Mouse (Mus musculus): ENCODE data around the gene St5. TPM values are rescaled to one million over a fixed set of nuclear protein-coding genes. Genes with fewer than 3 reads are reported as not detected.

The St5 gene
- polyA plus RNA-seq, 1 experiment from 2014 or later = 11.4 TPM

GRCm38 (mm10) chr7:109613531-109614021, 89.8 kb downstream of the St5 start:
- Histone ChIP-seq H3K9me3 (no peaks in the 10 kb centered on the region), H3K9ac (replicated peaks) (no peak overlapping the region), H3K4me2 (replicated peaks) (no peak overlapping the region), H3K27ac (replicated peaks) (no peak overlapping the region), H3K4me3 (no peak overlapping the region), H3K4me1 (peaks cover 46% of the 10 kb centered on the region), H3K36me3 (no peaks in the 10 kb centered on the region), H3K27me3 (no peaks in the 10 kb centered on the region)
- 57% methylated on average over 5 of the region's 5 CpGs for WGBS
- no peak for ATAC-seq (replicated peaks)

DNA sequence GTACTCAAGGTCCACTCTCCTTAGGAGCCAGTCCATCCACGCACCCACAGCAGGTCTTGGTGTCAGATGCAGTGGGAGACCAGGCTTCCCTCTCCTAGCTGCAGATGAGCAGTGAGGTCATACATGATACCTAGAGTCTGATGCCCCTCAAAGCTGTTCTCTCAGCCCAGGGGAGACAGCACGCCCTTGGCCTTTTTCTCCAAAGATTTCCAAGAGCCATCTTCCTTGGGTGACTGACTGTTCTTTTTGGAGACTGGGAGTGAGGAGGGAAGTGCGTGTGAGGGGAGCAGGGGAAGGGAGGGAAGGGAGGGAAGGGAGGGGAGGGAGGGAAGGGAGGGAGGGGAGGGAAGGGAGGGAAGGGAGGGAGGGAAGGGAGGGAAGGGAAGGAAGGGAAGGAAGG, 90.4 kb downstream of the St5 start:
- H3K4me3 ChIP-seq = no peak overlapping the region
- H3K9me3 ChIP-seq = no peaks in the 10 kb centered on the region
- no peak overlapping the region for H3K4me2 ChIP-seq (replicated peaks)
- WGBS = 69% methylated on average over 2 of the region's 3 CpGs
- H3K36me3 ChIP-seq = no peaks in the 10 kb centered on the region
- H3K27me3 ChIP-seq = no peaks in the 10 kb centered on the region
- no peak for ATAC-seq (replicated peaks)
- H3K4me1 ChIP-seq = peaks cover 46% of the 10 kb centered on the region
- H3K9ac ChIP-seq (replicated peaks) = no peak overlapping the region
- peak overlapping the region; percentile 65; the same call in 1 of the 2 replicates for H3K27ac ChIP-seq (replicated peaks)

DNA sequence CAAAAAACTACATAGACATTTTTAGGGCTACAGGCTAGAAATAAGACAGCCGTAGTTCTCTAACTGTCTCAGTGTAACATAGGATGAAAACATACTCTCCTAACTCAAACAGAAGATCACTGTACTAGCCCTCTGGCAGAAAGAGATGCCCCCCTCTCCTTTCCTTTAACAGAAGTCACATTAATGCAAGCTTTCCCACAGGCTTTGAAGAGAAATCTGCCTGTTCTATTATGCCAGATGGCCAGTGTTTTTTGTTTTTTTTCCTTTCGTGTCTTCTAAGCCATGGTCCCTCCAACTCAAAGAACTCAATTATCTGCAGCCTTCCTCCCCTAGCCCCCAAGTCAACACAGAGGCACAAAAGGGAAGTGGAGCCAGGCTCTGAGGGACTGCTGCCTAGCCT, 90.9 kb downstream of the St5 start:
- Histone ChIP-seq H3K4me3 (no peak overlapping the region), H3K4me1 (peaks cover 46% of the 10 kb centered on the region), H3K9ac (replicated peaks) (no peak overlapping the region), H3K36me3 (no peaks in the 10 kb centered on the region), H3K27me3 (no peaks in the 10 kb centered on the region), H3K27ac (replicated peaks) (peak overlapping the region; percentile 65; the same call in 1 of the 2 replicates), H3K9me3 (no peaks in the 10 kb centered on the region), H3K4me2 (replicated peaks) (no peak overlapping the region)
- 18% methylated on average over 2 of the region's 2 CpGs for WGBS
- no peak for ATAC-seq (replicated peaks)

DNA sequence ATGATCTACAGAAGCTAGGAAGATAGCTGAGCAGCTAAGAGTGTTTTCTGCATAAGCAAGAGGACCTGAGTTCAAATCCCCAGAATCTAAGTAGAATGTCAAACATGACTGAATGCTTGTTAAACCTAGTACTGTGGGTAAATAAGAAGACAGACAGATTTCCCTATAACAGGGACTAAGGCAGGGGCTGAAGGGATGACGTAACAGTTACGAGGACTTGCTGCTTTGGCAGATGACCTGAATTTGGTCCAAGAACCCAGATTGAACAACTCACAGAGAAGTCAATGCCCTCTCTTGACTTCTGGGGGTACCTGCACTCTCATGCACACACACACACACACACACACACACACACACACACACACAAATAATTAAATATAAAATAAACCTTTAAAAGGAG, 93.1 kb downstream of the St5 start:
- H3K27me3 ChIP-seq = no peaks in the 10 kb centered on the region
- no peak overlapping the region for H3K27ac ChIP-seq (replicated peaks)
- peaks cover 27% of the 10 kb centered on the region for H3K4me1 ChIP-seq
- no peaks in the 10 kb centered on the region for H3K9me3 ChIP-seq
- no peak overlapping the region for H3K4me3 ChIP-seq
- H3K9ac ChIP-seq (replicated peaks) = no peak overlapping the region
- H3K4me2 ChIP-seq (replicated peaks) = no peak overlapping the region
- WGBS = 78% methylated on average over 2 of the region's 2 CpGs
- no peaks in the 10 kb centered on the region for H3K36me3 ChIP-seq
- no peak for ATAC-seq (replicated peaks)

DNA sequence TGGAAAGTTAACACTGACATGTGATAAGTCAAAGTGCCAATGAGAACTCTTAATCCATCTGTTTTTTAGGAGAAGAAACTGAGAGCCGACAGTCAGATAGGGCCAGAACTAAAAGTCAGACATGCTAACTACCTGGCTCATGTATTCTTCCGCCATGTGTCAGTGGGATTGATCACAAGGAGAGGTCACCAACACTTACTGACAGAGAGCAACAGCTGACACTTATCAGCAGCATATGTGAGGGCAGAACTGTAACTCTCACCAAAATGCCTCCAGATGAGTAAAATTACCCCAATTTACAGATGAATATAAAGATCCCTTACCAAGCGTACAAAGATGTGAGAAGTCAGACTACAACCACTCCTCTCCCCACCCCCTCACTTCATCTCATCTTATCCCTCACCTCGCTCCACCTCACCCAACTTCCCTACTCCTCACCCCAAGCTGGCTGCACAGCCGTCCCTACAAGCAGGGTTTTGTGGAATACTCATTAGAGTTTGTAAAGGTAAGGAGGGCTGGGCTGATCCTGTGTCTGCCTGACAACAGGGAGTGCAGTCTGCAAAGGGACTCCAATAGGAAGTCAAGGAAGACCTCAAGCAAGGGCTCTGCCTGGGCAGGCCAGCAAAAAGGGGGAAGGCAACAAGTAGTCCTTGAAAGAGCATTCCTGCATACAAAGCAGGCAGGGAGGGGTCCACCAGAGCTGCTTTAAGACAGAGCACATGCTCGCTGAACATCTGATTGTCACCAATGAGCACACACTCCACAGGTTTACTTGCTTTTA, 93.7 kb downstream of the St5 start:
- Histone ChIP-seq H3K27ac (replicated peaks) (no peak overlapping the region), H3K4me1 (peaks cover 21% of the 10 kb centered on the region), H3K27me3 (no peaks in the 10 kb centered on the region), H3K36me3 (no peaks in the 10 kb centered on the region), H3K4me3 (no peak overlapping the region), H3K9me3 (no peaks in the 10 kb centered on the region), H3K4me2 (replicated peaks) (no peak overlapping the region), H3K9ac (replicated peaks) (no peak overlapping the region)
- ATAC-seq (replicated peaks) = no peak
- 60% methylated on average over 6 of the region's 6 CpGs for WGBS

DNA sequence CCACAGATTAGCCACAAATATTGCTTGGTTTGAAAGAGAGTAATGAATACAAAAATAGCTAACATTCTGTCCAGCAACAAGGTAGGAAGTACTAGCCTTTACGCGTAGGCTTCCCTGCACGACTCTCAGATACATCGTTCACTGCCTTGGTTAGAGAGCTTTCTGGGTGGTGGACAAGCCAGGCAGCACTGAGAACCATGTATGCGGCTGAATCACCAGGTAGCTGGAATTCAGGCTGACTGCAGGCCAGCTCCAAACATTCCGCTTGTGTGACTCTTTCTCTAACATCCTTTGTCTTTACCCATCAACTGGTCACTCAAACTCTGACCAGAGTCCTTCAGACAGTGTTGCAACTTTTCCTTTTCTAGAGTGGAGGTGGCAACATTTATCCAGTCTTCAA, 94.6 kb downstream of the St5 start:
- Histone ChIP-seq H3K27me3 (no peaks in the 10 kb centered on the region), H3K4me1 (peaks cover 18% of the 10 kb centered on the region), H3K9me3 (no peaks in the 10 kb centered on the region), H3K4me3 (no peak overlapping the region), H3K36me3 (no peaks in the 10 kb centered on the region), H3K4me2 (replicated peaks) (no peak overlapping the region), H3K9ac (replicated peaks) (no peak overlapping the region), H3K27ac (replicated peaks) (no peak overlapping the region)
- 83% methylated on average over 6 of the region's 6 CpGs for WGBS
- no peak for ATAC-seq (replicated peaks)

DNA sequence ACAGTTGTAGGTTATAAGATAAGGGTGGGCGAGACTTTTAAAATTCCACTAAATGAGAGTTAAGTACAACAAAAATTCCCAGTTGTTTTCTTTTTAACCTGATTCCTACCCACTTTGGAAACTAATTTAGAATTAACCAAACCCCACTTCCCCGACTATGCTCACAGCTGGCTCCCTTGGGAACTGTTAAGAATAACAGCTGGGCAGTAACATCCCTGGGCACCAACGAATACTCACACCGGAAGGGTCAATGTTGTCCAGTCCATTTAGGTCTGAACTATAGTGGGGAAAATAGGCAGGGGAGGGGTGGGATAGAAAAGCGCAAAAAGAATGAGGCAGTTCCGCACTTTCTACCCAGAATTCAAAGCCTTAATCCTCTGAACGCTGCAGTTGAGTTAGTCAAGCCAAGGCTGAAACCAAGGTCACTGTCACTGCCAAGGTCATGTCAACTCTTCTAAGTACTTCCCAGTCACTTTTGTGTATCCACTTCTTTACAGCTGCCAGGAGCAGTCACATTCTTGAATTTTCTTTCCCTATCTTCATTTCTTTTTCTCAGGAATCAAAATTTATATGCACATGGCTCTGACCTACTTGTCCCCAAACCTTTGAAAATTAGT, 96.3 kb downstream of the St5 start:
- no peak for ATAC-seq (replicated peaks)
- 86% methylated on average over 7 of the region's 7 CpGs for WGBS
- H3K27ac ChIP-seq (replicated peaks) = no peak overlapping the region

GRCm38 (mm10) chr7:109602562-109602961, 100.8 kb downstream of the St5 start:
- Histone ChIP-seq H3K27me3 (no peaks in the 10 kb centered on the region), H3K36me3 (no peaks in the 10 kb centered on the region), H3K4me3 (no peak overlapping the region), H3K4me2 (replicated peaks) (no peak overlapping the region), H3K27ac (replicated peaks) (no peak overlapping the region), H3K9me3 (no peaks in the 10 kb centered on the region), H3K9ac (replicated peaks) (no peak overlapping the region), H3K4me1 (no peaks in the 10 kb centered on the region)
- WGBS = 84% methylated on average over 5 of the region's 5 CpGs
- no peak for ATAC-seq (replicated peaks)

More for the DNA sequence above, 96.3 kb downstream of the St5 start:
- Histone ChIP-seq H3K36me3 (no peaks in the 10 kb centered on the region), H3K9me3 (no peaks in the 10 kb centered on the region), H3K4me1 (peaks cover 6% of the 10 kb centered on the region; the same call in 1 of the 2 replicates), H3K4me3 (no peak overlapping the region), H3K27me3 (no peaks in the 10 kb centered on the region), H3K9ac (replicated peaks) (no peak overlapping the region), H3K4me2 (replicated peaks) (no peak overlapping the region)

DNA sequence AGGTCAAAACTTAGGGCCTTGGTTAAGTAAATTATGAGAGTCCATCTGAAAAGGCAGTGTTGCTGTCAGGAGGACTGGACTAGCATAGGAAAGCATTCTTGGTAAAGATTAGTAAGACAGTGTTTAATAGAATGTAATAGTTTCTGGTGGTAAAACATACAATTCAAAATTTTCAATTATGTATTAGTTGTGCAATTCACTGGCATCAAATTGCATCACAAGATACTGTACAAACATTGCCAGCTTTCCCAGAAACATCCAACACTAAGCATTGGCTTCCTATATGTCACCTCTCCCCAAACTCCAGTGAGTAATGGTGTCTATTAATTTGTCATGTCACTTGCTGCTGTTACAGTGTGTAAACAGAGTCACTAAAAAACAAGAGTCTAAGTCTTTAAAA, 101.4 kb downstream of the St5 start:
- Histone ChIP-seq H3K4me1 (no peaks in the 10 kb centered on the region), H3K4me2 (replicated peaks) (no peak overlapping the region), H3K4me3 (no peak overlapping the region), H3K9ac (replicated peaks) (no peak overlapping the region), H3K27ac (replicated peaks) (no peak overlapping the region), H3K9me3 (no peaks in the 10 kb centered on the region), H3K36me3 (no peaks in the 10 kb centered on the region), H3K27me3 (no peaks in the 10 kb centered on the region)
- ATAC-seq (replicated peaks) = no peak

- no peak for ATAC-seq (replicated peaks)
- H3K9me3 ChIP-seq = no peaks in the 10 kb centered on the region
- no peaks in the 10 kb centered on the region for H3K4me1 ChIP-seq
- H3K9ac ChIP-seq (replicated peaks) = no peak overlapping the region
- no peak overlapping the region for H3K4me2 ChIP-seq (replicated peaks)
- no peak overlapping the region for H3K27ac ChIP-seq (replicated peaks)
- 54% methylated on average over 3 of the region's 3 CpGs for WGBS
- H3K4me3 ChIP-seq = no peak overlapping the region
- H3K36me3 ChIP-seq = no peaks in the 10 kb centered on the region
- no peaks in the 10 kb centered on the region for H3K27me3 ChIP-seq
Observed at GRCm38 (mm10) chr7:109600702-109601101, 102.7 kb downstream of the St5 start.

GRCm38 (mm10) chr7:109599998-109600397, 103.4 kb downstream of the St5 start:
- H3K4me1 ChIP-seq = no peaks in the 10 kb centered on the region
- H3K9ac ChIP-seq (replicated peaks) = no peak overlapping the region
- no peaks in the 10 kb centered on the region for H3K36me3 ChIP-seq
- ATAC-seq (replicated peaks) = no peak
- no peaks in the 10 kb centered on the region for H3K27me3 ChIP-seq
- no peak overlapping the region for H3K27ac ChIP-seq (replicated peaks)
- H3K4me3 ChIP-seq = no peak overlapping the region
- WGBS = 97% methylated on average over 4 of the region's 4 CpGs
- no peak overlapping the region for H3K4me2 ChIP-seq (replicated peaks)
- no peaks in the 10 kb centered on the region for H3K9me3 ChIP-seq

DNA sequence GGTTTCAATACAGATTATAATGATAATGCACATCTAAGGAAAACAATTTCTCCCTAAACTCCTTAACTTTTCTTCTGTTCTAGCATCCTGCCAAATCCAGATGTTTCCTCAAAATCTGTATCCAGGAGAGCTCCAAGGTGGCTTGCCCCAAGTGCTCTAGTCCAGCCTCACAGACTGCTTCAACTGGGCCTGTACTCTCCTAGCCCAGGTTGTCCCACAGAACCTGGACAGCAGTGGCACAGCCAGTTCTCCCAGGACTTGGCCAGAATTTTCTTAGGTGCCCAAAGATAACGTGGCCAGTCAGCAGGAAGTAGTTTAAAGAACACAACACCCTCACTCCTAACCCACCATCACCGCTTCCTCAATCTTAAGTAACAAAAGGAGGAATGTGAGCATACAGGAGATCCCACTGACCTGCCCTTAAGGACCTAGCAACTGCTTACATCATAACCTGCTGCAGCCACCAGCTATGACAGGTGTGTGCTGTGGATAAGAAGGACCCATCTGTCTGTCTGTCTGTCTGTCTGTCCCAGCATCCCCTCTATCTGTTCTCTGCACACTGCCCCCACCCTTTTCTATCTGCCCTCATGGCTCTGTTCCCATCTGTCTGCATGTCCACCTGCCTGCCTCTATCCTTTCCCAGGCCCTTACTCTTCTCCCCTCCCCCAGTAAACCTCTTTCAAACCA, 108.4 kb downstream of the St5 start:
- no peaks in the 10 kb centered on the region for H3K4me1 ChIP-seq
- no peaks in the 10 kb centered on the region for H3K27me3 ChIP-seq
- H3K4me3 ChIP-seq = no peak overlapping the region
- WGBS = 81% methylated on average over 2 of the region's 2 CpGs
- H3K9me3 ChIP-seq = no peaks in the 10 kb centered on the region
- no peak overlapping the region for H3K4me2 ChIP-seq (replicated peaks)
- no peak overlapping the region for H3K27ac ChIP-seq (replicated peaks)
- no peaks in the 10 kb centered on the region for H3K36me3 ChIP-seq
- no peak overlapping the region for H3K9ac ChIP-seq (replicated peaks)
- no peak for ATAC-seq (replicated peaks)

Measured in forebrain, embryonic 15.5 days (tissue).